Mouse (Mus musculus) ES-E14 (cell line): ENCODE measurements around the gene Ube2d1.

Experiments used
- CHD2 ChIP-seq: IDR thresholded peaks from 2 replicates; pipeline ENCODE4 v1.6.1; 2014; ENCODE audit warnings: mild to moderate bottlenecking, low read depth, low read length, inconsistent platforms
- HCFC1 ChIP-seq: IDR thresholded peaks from 2 replicates; pipeline ENCODE4 v1.6.1; 2012; ENCODE audit warnings: low read length, inconsistent platforms, borderline replicate concordance; ENCODE audit not compliant: insufficient read depth
- MAFK ChIP-seq: IDR thresholded peaks from 2 replicates; pipeline ENCODE4 v1.6.1; 2014; ENCODE audit warnings: mild to moderate bottlenecking, low read depth, low read length, inconsistent platforms; ENCODE audit not compliant: insufficient read depth
- ZC3H11A ChIP-seq: IDR thresholded peaks from 2 replicates; pipeline ENCODE4 v1.6.1; 2012; ENCODE audit warnings: low read depth, mild to moderate bottlenecking, inconsistent platforms, low read length, borderline replicate concordance
- ZNF384 ChIP-seq: IDR thresholded peaks from 2 replicates; pipeline ENCODE4 v1.6.1; 2012; ENCODE audit warnings: low read depth, low read length, inconsistent platforms

DNA sequence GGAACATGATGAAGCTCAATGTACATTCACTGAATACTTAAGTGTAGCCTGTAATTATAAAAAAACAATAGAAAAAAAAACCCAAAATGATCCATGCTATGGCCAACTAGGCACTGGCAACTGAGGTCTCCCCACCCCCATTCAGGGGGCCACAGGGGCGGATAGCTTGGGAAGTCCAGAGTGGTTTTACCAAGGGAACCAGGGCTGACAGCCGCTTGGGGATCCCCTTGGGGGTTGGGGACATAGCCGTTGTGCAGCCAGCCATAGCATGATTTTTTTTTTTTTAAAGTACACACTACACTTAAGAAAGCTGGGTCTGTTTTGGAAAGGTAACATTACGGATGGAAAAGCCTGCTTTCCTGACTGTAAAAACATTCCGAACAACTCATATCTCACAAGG lies 26.1 kb downstream of the Ube2d1 start:
- TF ChIP-seq CHD2: no peak
- no peak for TF ChIP-seq ZNF384
- TF ChIP-seq MAFK: no peak
- TF ChIP-seq HCFC1: no peak
- TF ChIP-seq ZC3H11A: no peak
